Mouse (Mus musculus) liver, adult 2 months (tissue): ENCODE measurements around the gene Ptpra. TPM values are rescaled to one million over a fixed set of nuclear protein-coding genes. Genes with fewer than 3 reads are reported as not detected.

ENCODE experiments used
- DNase-seq: peaks from one replicate; pipeline ENCODE4 v3.0.0-alpha.2; 2011; ENCODE audit warnings: low read depth, low spot score; ENCODE audit errors: extremely low read depth
- H3K27ac ChIP-seq: fragments of 200-500 bp; replicated peaks from 2 replicates; pipeline ENCODE4 v1.5.1; 2012; ENCODE audit warnings: low read depth, mild to moderate bottlenecking, control low read depth, inconsistent platforms, low read length; ENCODE audit not compliant: insufficient read depth
- H3K27me3 ChIP-seq: fragments of 200-500 bp; 2 replicates; pipeline ENCODE4 v1.6.1; 2012; ENCODE audit warnings: mild to moderate bottlenecking, moderate library complexity, low read length, inconsistent platforms; ENCODE audit not compliant: control insufficient read depth, insufficient read depth
- H3K36me3 ChIP-seq: fragments of 200-500 bp; 2 replicates; pipeline ENCODE4 v1.6.1; 2012; ENCODE audit warnings: low read length, inconsistent platforms; ENCODE audit not compliant: control insufficient read depth, insufficient read depth
- H3K4me1 ChIP-seq: fragments of 200-500 bp; 2 replicates; pipeline ENCODE4 v1.6.1; 2011; ENCODE audit warnings: low read length; ENCODE audit not compliant: control insufficient read depth, insufficient read depth
- H3K4me3 ChIP-seq: fragments of 200-500 bp; 2 replicates; pipeline ENCODE4 v1.5.1; 2011; ENCODE audit warnings: low read depth, mild to moderate bottlenecking, control low read depth, low read length, moderate library complexity; ENCODE audit not compliant: insufficient read depth
- H3K79me2 ChIP-seq: fragments of 200-500 bp; 2 replicates; pipeline ENCODE4 v1.6.1; 2012; ENCODE audit warnings: inconsistent platforms, mild to moderate bottlenecking, low read length, moderate library complexity; ENCODE audit not compliant: control insufficient read depth, insufficient read depth
- H3K9ac ChIP-seq: fragments of 200-500 bp; 2 replicates; pipeline ENCODE4 v1.6.1; 2012; ENCODE audit warnings: low read depth, mild to moderate bottlenecking, control low read depth, inconsistent platforms, low read length
- CTCF ChIP-seq: fragments of 200-500 bp; IDR thresholded peaks from 2 replicates; pipeline ENCODE4 v1.5.1; 2011; ENCODE audit warnings: low read depth, low read length, control low read depth
- POLR2A ChIP-seq: fragments of 200-500 bp; IDR thresholded peaks from 2 replicates; pipeline ENCODE4 v1.6.1; 2011; ENCODE audit warnings: low read length, control low read depth; ENCODE audit not compliant: insufficient read depth; ENCODE audit errors: extremely low read depth
- WGBS: fragments of 180-500 bp; shearing (Covaris S2); methylation state at CpG from one replicate; pipeline ENCODE4 v1.1.7; 2018; 5-methylcytosine and 5-hydroxymethylcytosine counted together
- polyA plus RNA-seq: library from polyadenylated mRNA; depleted of rRNA; stranded (reverse); fragments of >200 nt; gene quantifications from 2 replicates; pipeline ENCODE4 v1.2.3, GENCODE M21; 2012
- total RNA-seq: library from RNA; depleted of rRNA; stranded (reverse); fragments of >200 nt; gene quantifications from 2 replicates; pipeline ENCODE4 v1.2.3, GENCODE M21; 2014

Ptpra gene
- total and polyA plus RNA-seq, 2 experiments = 23.9 to 24.8 TPM

GRCm38 (mm10) chr2:130457871-130458270, 7.8 kb downstream of the Ptpra start:
- no peaks in the 10 kb centered on the region for H3K27me3 ChIP-seq
- H3K4me3 ChIP-seq = no peak overlapping the region
- 89% methylated on average over 3 of the region's 3 CpGs for WGBS
- DNase-seq = no peak
- H3K9ac ChIP-seq = no peak overlapping the region
- no peak overlapping the region for H3K27ac ChIP-seq
- H3K4me1 ChIP-seq = no peaks in the 10 kb centered on the region; the same call in 1 of the 2 replicates
- peaks cover 49% of the 10 kb centered on the region for H3K79me2 ChIP-seq
- no peaks in the 10 kb centered on the region for H3K36me3 ChIP-seq
- no peak for TF ChIP-seq POLR2A
- TF ChIP-seq CTCF = no peak

GRCm38 (mm10) chr2:130459576-130459975, 9.5 kb downstream of the Ptpra start:
- no peak for DNase-seq
- no peaks in the 10 kb centered on the region; the same call in 1 of the 2 replicates for H3K4me1 ChIP-seq
- H3K4me3 ChIP-seq = no peak overlapping the region
- H3K79me2 ChIP-seq = peaks cover 52% of the 10 kb centered on the region
- H3K27me3 ChIP-seq = no peaks in the 10 kb centered on the region
- no peak overlapping the region for H3K9ac ChIP-seq
- no peak overlapping the region for H3K27ac ChIP-seq
- H3K36me3 ChIP-seq = no peaks in the 10 kb centered on the region
- TF ChIP-seq CTCF (no peak), POLR2A (no peak)
- WGBS = 97% methylated on average over 3 of the region's 3 CpGs

- no peaks in the 10 kb centered on the region for H3K27me3 ChIP-seq
Observed at GRCm38 (mm10) chr2:130461287-130462071, 11.4 kb downstream of the Ptpra start.

DNA sequence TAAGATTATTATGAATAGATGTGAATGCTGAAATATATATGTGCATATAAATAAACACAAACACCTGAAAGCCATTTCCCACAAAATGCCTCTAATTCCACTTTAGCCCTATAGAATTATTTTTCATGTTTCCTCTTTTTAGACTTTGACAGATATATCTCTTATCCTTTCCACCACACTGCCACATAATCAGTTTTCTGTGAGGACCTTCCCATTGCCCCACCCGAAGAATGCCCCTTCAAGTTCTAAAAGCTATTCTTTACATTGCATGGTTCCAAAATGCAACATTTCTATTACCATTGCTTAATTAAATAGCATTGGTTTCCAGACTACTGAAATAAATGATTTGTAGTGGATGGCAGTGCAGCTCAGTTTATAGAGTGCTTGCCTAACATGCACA, 16.4 kb downstream of the Ptpra start:
- Histone ChIP-seq H3K79me2 (peaks cover 22% of the 10 kb centered on the region), H3K9ac (no peak overlapping the region), H3K36me3 (no peaks in the 10 kb centered on the region), H3K27ac (no peak overlapping the region), H3K4me1 (peaks cover 4% of the 10 kb centered on the region), H3K27me3 (no peaks in the 10 kb centered on the region), H3K4me3 (no peak overlapping the region)
- WGBS = 88% methylated on average over 1 of the region's 1 CpGs
- no peak for DNase-seq
- TF ChIP-seq POLR2A (no peak), CTCF (no peak)

More at GRCm38 (mm10) chr2:130461287-130462071, 11.4 kb downstream of the Ptpra start:
- TF ChIP-seq CTCF (no peak), POLR2A (no peak)
- Histone ChIP-seq H3K4me3 (no peak overlapping the region), H3K9ac (no peak overlapping the region), H3K27ac (no peak overlapping the region), H3K4me1 (no peaks in the 10 kb centered on the region), H3K79me2 (peaks cover 46% of the 10 kb centered on the region), H3K36me3 (no peaks in the 10 kb centered on the region)
- DNase-seq = no peak
- 75% methylated on average over 15 of the region's 15 CpGs for WGBS

DNA sequence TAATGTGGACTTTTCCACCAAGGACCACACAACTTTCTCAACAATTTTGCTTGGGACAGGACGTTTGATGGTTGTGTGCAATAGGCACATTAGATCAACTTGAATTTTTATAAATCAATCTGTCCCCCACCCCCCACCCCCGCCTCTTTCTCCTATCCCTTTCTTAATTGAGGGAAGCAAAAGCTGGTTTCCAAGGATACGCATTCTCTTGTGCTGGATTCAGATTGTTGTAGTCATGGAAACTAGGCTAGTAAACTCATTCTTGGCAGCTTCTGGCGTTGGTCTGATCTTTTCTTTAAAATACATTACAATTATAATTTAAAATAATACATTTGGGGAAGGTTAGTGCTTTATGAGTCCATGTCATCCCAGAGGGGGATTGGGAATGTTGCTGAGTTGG, 19.3 kb downstream of the Ptpra start:
- DNase-seq = no peak
- WGBS = 82% methylated on average over 4 of the region's 4 CpGs
- Histone ChIP-seq H3K4me3 (no peak overlapping the region), H3K36me3 (no peaks in the 10 kb centered on the region), H3K27ac (no peak overlapping the region), H3K27me3 (no peaks in the 10 kb centered on the region), H3K4me1 (peaks cover 4% of the 10 kb centered on the region), H3K79me2 (peaks cover 6% of the 10 kb centered on the region; the same call in 1 of the 2 replicates), H3K9ac (no peak overlapping the region)
- no peak for TF ChIP-seq CTCF
- TF ChIP-seq POLR2A = no peak

GRCm38 (mm10) chr2:130469935-130470334, 19.9 kb downstream of the Ptpra start:
- H3K4me1 ChIP-seq = peaks cover 4% of the 10 kb centered on the region
- no peaks in the 10 kb centered on the region for H3K36me3 ChIP-seq
- no peaks in the 10 kb centered on the region for H3K27me3 ChIP-seq
- no peak for DNase-seq
- TF ChIP-seq POLR2A (no peak), CTCF (no peak)
- H3K4me3 ChIP-seq = no peak overlapping the region
- peaks cover 9% of the 10 kb centered on the region for H3K79me2 ChIP-seq
- 90% methylated on average over 2 of the region's 2 CpGs for WGBS
- H3K27ac ChIP-seq = no peak overlapping the region
- no peak overlapping the region for H3K9ac ChIP-seq
